Mouse (Mus musculus): ENCODE results near the gene Zranb2.

Zranb2 gene

DNA sequence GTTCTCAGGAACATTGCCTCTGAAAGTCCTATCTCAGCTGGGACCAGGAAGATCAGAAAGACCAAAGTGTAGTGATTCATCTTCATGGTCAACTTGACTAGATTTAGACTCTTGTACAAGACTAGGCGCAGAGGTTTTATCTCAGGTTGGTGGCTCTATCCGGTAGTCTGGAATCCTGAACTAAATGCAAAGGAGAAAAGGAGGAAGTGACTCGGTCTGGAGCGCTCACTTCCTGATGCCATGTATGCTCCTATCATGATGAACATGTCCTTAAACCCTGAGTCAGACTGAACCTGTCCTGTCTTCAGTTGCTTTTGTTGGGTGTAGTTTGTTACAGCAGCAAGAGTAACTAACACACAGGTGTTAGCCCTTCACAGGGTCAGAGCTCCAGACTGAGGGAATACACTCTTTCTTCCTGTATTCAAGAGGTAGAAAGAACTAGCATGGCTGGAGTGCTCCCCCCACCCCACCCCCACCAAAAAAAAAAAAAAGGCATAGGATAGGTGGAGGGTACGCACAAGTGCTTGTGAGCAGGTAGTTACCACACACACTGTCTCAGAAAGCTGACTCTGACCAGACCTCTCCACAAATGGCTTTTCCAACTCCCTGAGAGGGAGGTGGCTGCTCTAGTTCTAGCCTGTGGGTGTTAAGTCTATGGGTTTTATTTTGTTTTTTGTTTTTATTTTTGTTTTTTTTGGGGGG is 44.7 kb downstream of the Zranb2 start:
- DNase-seq (ENCODE audit: low read depth, low spot score) = no peak

DNA sequence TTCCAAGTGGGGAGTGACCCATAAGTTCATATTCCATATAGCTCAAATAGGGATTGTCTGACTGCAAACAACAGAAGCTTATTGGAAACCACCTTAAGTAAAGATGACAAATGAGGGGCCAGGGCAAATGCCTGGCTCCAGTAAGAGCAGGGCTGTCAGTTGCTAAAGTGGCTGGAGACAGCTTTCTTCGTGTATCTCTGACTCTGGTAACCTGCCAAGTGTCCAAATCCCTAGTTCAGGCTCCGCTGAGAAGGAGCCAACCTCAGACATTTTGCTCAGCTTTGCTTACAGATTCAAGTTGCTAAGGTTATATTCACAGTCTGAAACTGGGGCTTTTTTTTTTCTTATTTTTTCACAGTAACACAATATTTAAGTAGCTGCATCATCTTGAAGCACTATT is 45.4 kb downstream of the Zranb2 start:
- no peak for DNase-seq (ENCODE audit: low read depth, low spot score)

GRCm38 (mm10) chr3:157580299-157580698 is 46.3 kb downstream of the Zranb2 start:
- no peak for DNase-seq (ENCODE audit: low read depth, low spot score)

- peak; percentile 20 for DNase-seq (ENCODE audit: low read depth, low spot score)
These were observed 47.8 kb downstream of the Zranb2 start for GRCm38 (mm10) chr3:157581755-157582154.

DNA sequence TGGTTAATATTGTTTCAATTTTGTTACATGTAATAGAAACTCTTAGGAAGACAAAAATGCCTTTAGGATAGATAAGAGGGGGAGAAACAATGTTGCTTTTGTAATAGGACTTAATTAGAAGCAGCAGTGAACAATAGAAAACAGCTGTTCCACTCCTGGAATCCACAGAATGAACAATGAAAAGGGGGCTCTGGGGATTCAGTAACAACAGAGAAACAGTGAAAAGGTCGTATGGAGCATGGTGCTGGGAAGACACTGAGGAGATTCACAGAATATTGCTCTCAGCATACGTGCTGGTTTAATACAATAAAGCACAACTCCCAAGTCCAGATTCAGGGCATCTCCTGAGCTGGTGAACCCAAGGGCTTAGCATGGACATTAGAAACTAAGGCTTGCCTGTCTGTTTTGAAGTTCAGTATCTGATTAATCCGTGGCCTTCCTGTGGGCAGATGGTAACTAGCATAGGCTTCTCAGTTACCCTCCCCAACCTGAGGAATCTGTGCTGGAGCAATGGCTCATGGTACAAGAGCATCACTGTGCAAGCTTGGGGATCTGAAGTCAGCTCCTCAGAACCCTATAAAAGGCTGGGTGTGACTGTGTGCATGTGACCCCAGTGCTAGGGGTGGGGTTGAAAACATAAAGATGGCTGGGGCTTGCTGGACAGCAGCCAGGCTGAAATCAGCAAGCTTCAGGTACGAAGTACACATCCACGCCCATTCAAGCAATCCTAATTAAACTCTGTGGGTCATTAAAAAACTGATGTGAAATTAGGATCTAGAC is 48.9 kb downstream of the Zranb2 start:
- DNase-seq (ENCODE audit: low read depth, low spot score) = no peak

- no peak for DNase-seq (ENCODE audit: low read depth, low spot score)
These were observed 63.9 kb downstream of the Zranb2 start for GRCm38 (mm10) chr3:157597837-157598379.

Measured in ZHBTc4 (cell line).